8 mouse cellular contexts compared by ENCODE assay signal in genomic region chr15:11320481-11320880, GRCm38 (mm10).
DNase-seq lines count a peak whose midpoint lies in the region; ATAC-seq lines count a peak whose summit lies in the region.

No protein-coding gene starts in this region.

- peak; percentile 80; the same call in 1 of the 2 replicates for ATAC-seq in forebrain, embryonic 12.5 days (ENCODE audit: low FRiP score)
- ATAC-seq in inflammation-experienced regulatory T-cells, adult 6 months: peak; percentile 71
- ATAC-seq in limb, embryonic 12.5 days (ENCODE audit: insufficient number of reproducible peaks, insufficient read depth, low FRiP score, low TSS enrichment, low read depth): peak; percentile 63; the same call in 1 of the 2 replicates
- peak; percentile 58; the same call in 1 of the 2 replicates for ATAC-seq in neural tube, embryonic 11.5 days (ENCODE audit: insufficient read depth, low FRiP score, low TSS enrichment)
- ATAC-seq in monocyte, adult 5-6 weeks (replicated peaks; ENCODE audit: insufficient number of reproducible peaks, low FRiP score, low TSS enrichment, poor library complexity, severe bottlenecking): no peak

- peak; percentile 40 for DNase-seq in ovary, postnatal 14 days (ENCODE audit: low spot score)
- DNase-seq in ovary, postnatal 10 days (ENCODE audit: low spot score): no peak
- peak; percentile 70 for DNase-seq in adrenal gland, postnatal 25 days
- peak; percentile 70 for DNase-seq in neural tube, embryonic 11.5 days (ENCODE audit: low spot score)

- H3K4me2 ChIP-seq in forebrain, embryonic 12.5 days: no peak overlapping the region
- no peak overlapping the region for H3K4me2 ChIP-seq in limb, embryonic 12.5 days
- no peak overlapping the region for H3K4me2 ChIP-seq in neural tube, embryonic 11.5 days (ENCODE audit: low read depth)

- no peak overlapping the region for H3K9ac ChIP-seq in forebrain, embryonic 12.5 days
- H3K9ac ChIP-seq in limb, embryonic 12.5 days (replicated peaks): no peak overlapping the region
- H3K9ac ChIP-seq in neural tube, embryonic 11.5 days (ENCODE audit: low read length): no peak overlapping the region

- no peaks in the 10 kb centered on the region for H3K4me1 ChIP-seq in forebrain, embryonic 12.5 days
- 0 out of 2 replicates have a peak, but pooled peaks cover 5% of the 10 kb centered on the region for H3K4me1 ChIP-seq in limb, embryonic 12.5 days (replicated peaks)
- no peaks in the 10 kb centered on the region for H3K4me1 ChIP-seq in neural tube, embryonic 11.5 days (ENCODE audit: control insufficient read depth, insufficient read depth, low read length)

- no peak overlapping the region for H3K27ac ChIP-seq in forebrain, embryonic 12.5 days
- H3K27ac ChIP-seq in limb, embryonic 12.5 days: no peak overlapping the region
- H3K27ac ChIP-seq in neural tube, embryonic 11.5 days (ENCODE audit: low read depth, low read length): no peak overlapping the region

- 28% methylated on average over 8 of the region's 8 CpGs for WGBS in forebrain, embryonic 12.5 days
- WGBS in limb, embryonic 12.5 days: 28% methylated on average over 8 of the region's 8 CpGs
- WGBS in neural tube, embryonic 11.5 days: 31% methylated on average over 8 of the region's 8 CpGs

- no peaks in the 10 kb centered on the region for H3K36me3 ChIP-seq in forebrain, embryonic 12.5 days (replicated peaks)
- no peaks in the 10 kb centered on the region for H3K36me3 ChIP-seq in limb, embryonic 12.5 days
- H3K36me3 ChIP-seq in neural tube, embryonic 11.5 days (ENCODE audit: control insufficient read depth, insufficient read depth, low read length): no peaks in the 10 kb centered on the region

- H3K27me3 ChIP-seq in forebrain, embryonic 12.5 days: no peaks in the 10 kb centered on the region
- H3K27me3 ChIP-seq in limb, embryonic 12.5 days: no peaks in the 10 kb centered on the region
- no peaks in the 10 kb centered on the region for H3K27me3 ChIP-seq in neural tube, embryonic 11.5 days (ENCODE audit: control insufficient read depth, insufficient read depth, low read length)

- no peaks in the 10 kb centered on the region for H3K9me3 ChIP-seq in forebrain, embryonic 12.5 days
- no peaks in the 10 kb centered on the region for H3K9me3 ChIP-seq in limb, embryonic 12.5 days
- no peaks in the 10 kb centered on the region for H3K9me3 ChIP-seq in neural tube, embryonic 11.5 days (ENCODE audit: control insufficient read depth, low read length)

- no peak overlapping the region for H3K4me3 ChIP-seq in forebrain, embryonic 12.5 days (replicated peaks)
- H3K4me3 ChIP-seq in limb, embryonic 12.5 days (replicated peaks): no peak overlapping the region
- no peak overlapping the region for H3K4me3 ChIP-seq in neural tube, embryonic 11.5 days (ENCODE audit: low read depth, low read length)
